Mouse (Mus musculus) liver, embryonic 14.5 days (tissue): Measurements from ENCODE around the gene Palmd. TPM values are rescaled to one million over a fixed set of nuclear protein-coding genes. Genes with fewer than 3 reads are reported as not detected.
A peak's percentile ranks its signal among the peaks of the same experiment; 100 is the strongest.

Source experiments
- ATAC-seq: fragments of 200-750 bp; cut with Nextera tagmentation; 2 replicates; pipeline ENCODE4 v1.8.0; 2017; ENCODE audit warnings: moderate number of reproducible peaks, mild to moderate bottlenecking, moderate library complexity; ENCODE audit not compliant: insufficient read depth
- DNase-seq, 3 experiments: peaks; one replicate each; pipeline ENCODE4 v3.0.0-alpha.2; 2012 to 2013; ENCODE audit warnings: low read depth in 3 of 3, low spot score in 3 of 3
- H3K27ac ChIP-seq: fragments of 300-500 bp; sonication (generic); 2 replicates; pipeline ENCODE4 v1.5.1; 2014; ENCODE audit warnings: moderate library complexity, mild to moderate bottlenecking, control low read depth, inconsistent platforms
- H3K27me3 ChIP-seq: fragments of 300-500 bp; sonication (generic); 2 replicates; pipeline ENCODE4 v1.6.1; 2014; ENCODE audit warnings: mild to moderate bottlenecking, low read length, moderate library complexity; ENCODE audit not compliant: control insufficient read depth, insufficient read depth
- H3K36me3 ChIP-seq: fragments of 300-500 bp; sonication (generic); replicated peaks from 2 replicates; pipeline ENCODE4 v1.6.1; 2014; ENCODE audit warnings: low read depth; ENCODE audit not compliant: control insufficient read depth, insufficient read depth
- H3K4me1 ChIP-seq, 2 experiments: fragments of 200-500 bp in 1 of 2; fragments of 300-500 bp in 1 of 2; sonication (generic) in 1 of 2; replicated peaks; 2 replicates each; pipeline ENCODE4 v1.6.1; 2012 to 2014; ENCODE audit warnings: antibody characterized with exemption in 1 of 2, inconsistent platforms in 1 of 2, low read length in 1 of 2; ENCODE audit not compliant: control insufficient read depth in 2 of 2, insufficient read depth in 2 of 2
- H3K4me2 ChIP-seq: fragments of 300-500 bp; sonication (generic); 2 replicates; pipeline ENCODE4 v1.6.1; 2014; ENCODE audit warnings: low read depth, mild to moderate bottlenecking, control low read depth, moderate library complexity
- H3K4me3 ChIP-seq, 2 experiments: fragments of 200-500 bp in 1 of 2; fragments of 300-500 bp in 1 of 2; sonication (generic) in 1 of 2; 2 replicates each; pipeline ENCODE4 v1.5.1; 2012 to 2014; ENCODE audit warnings: low read depth in 2 of 2, low read length in 2 of 2, mild to moderate bottlenecking in 2 of 2, control low read depth in 1 of 2, inconsistent platforms in 1 of 2, moderate library complexity in 1 of 2; ENCODE audit not compliant: insufficient read depth in 1 of 2
- H3K9ac ChIP-seq: fragments of 300-500 bp; sonication (generic); replicated peaks from 2 replicates; pipeline ENCODE4 v1.6.1; 2014; ENCODE audit warnings: mild to moderate bottlenecking, control low read depth, moderate library complexity
- H3K9me3 ChIP-seq: fragments of 300-500 bp; sonication (generic); 2 replicates; pipeline ENCODE4 v1.6.1; 2016; ENCODE audit warnings: low read length, mixed read lengths; ENCODE audit not compliant: control insufficient read depth
- CTCF ChIP-seq: IDR thresholded peaks from 2 replicates; pipeline ENCODE4 v1.5.1; 2016; ENCODE audit warnings: antibody characterized with exemption, low read depth, control low read depth
- EP300 ChIP-seq: IDR thresholded peaks from 2 replicates; pipeline ENCODE4 v1.6.1; 2016; ENCODE audit warnings: antibody characterized with exemption, low read depth
- WGBS: fragments of 180-500 bp; shearing (Covaris S2); extraction: QIAGEN DNeasy Blood & Tissue Kit; methylation state at CpG from one replicate; pipeline ENCODE4 v1.1.7; 2014; ENCODE audit not compliant: insufficient replicate concordance; 5-methylcytosine and 5-hydroxymethylcytosine counted together
- polyA plus RNA-seq, 2 experiments: library from polyadenylated mRNA; depleted of rRNA in 1 of 2; stranded (reverse) in 1 of 2; unstranded in 1 of 2; fragments of >200 nt; fragmentation: Nextera tagmentation in 1 of 2; extraction: Ambion mirVana in 1 of 2; gene quantifications; 2 replicates each; pipeline versions ENCODE4 v1.2.1 to v1.2.3; 2012 to 2014

The Palmd gene
- polyA plus RNA-seq (2012; rRNA removed) (0.77 and 1.3 TPM in 2 replicates), polyA plus RNA-seq (2014; fragmentation: Nextera tagmentation; extraction: Ambion mirVana) (2.2 and 2.8 TPM in 2 replicates)

- H3K4me2 ChIP-seq, result peak within 1 kb of the TSS; percentile 44
- no peaks in the 10 kb centered on the region for H3K4me1 ChIP-seq
- H3K9ac ChIP-seq, result 0 out of 2 replicates have a peak within 1 kb of the TSS, but pooled peaks have one; percentile 9
- DNase-seq, result no peak
- H3K9me3 ChIP-seq, result no peaks in the 10 kb centered on the region
- H3K4me3 ChIP-seq, result peak within 1 kb of the TSS; percentile 26 to 35
- WGBS, result 21% methylated on average over 17 of the region's 17 CpGs
- no peak within 1 kb of the TSS for H3K27ac ChIP-seq
- 0 out of 2 replicates have a peak, but pooled peaks have one; percentile 47 for ATAC-seq
- no peak for TF ChIP-seq EP300
- TF ChIP-seq CTCF, result no peak
- no peaks in the 10 kb centered on the region for H3K27me3 ChIP-seq
- H3K36me3 ChIP-seq, result no peaks in the 10 kb centered on the region
These were observed at the start of gene Palmd for GRCm38 (mm10) chr3:116968540-116968997. Palmd (minus strand) TSS chr3:116968987.

GRCm38 (mm10) chr3:117010182-117010581 is 41.4 kb upstream of the Palmd start:
- DNase-seq (no peak), ATAC-seq (no peak)
- H3K9ac ChIP-seq, result no peak overlapping the region
- H3K4me1 ChIP-seq, result no peaks in the 10 kb centered on the region
- H3K27me3 ChIP-seq, result no peaks in the 10 kb centered on the region
- H3K4me2 ChIP-seq, result no peak overlapping the region
- H3K27ac ChIP-seq, result no peak overlapping the region
- no peak overlapping the region for H3K4me3 ChIP-seq
- no peaks in the 10 kb centered on the region for H3K36me3 ChIP-seq
- no peak for TF ChIP-seq CTCF
- TF ChIP-seq EP300, result no peak
- no peaks in the 10 kb centered on the region for H3K9me3 ChIP-seq
- WGBS, result 66% methylated on average over 6 of the region's 6 CpGs

- no peak for ATAC-seq
- no peak overlapping the region for H3K9ac ChIP-seq
- H3K36me3 ChIP-seq, result no peaks in the 10 kb centered on the region
- 74% methylated on average over 6 of the region's 6 CpGs for WGBS
- no peaks in the 10 kb centered on the region for H3K9me3 ChIP-seq
- no peak for TF ChIP-seq CTCF
- TF ChIP-seq EP300, result no peak
- no peak overlapping the region for H3K27ac ChIP-seq
- no peak for DNase-seq
- H3K27me3 ChIP-seq, result no peaks in the 10 kb centered on the region
- H3K4me3 ChIP-seq, result no peak overlapping the region
- H3K4me2 ChIP-seq, result no peak overlapping the region
- H3K4me1 ChIP-seq, result no peaks in the 10 kb centered on the region
These were observed 38.6 kb upstream of the Palmd start for GRCm38 (mm10) chr3:117007340-117007739.

GRCm38 (mm10) chr3:117006636-117007035 is 37.8 kb upstream of the Palmd start:
- no peak overlapping the region for H3K27ac ChIP-seq
- DNase-seq (no peak), ATAC-seq (no peak)
- no peak overlapping the region for H3K9ac ChIP-seq
- no peak overlapping the region for H3K4me2 ChIP-seq
- no peak for TF ChIP-seq EP300
- TF ChIP-seq CTCF, result no peak
- no peaks in the 10 kb centered on the region for H3K9me3 ChIP-seq
- H3K4me3 ChIP-seq, result no peak overlapping the region
- H3K4me1 ChIP-seq, result no peaks in the 10 kb centered on the region
- no peaks in the 10 kb centered on the region for H3K36me3 ChIP-seq
- H3K27me3 ChIP-seq, result no peaks in the 10 kb centered on the region
- 58% methylated on average over 3 of the region's 3 CpGs for WGBS

GRCm38 (mm10) chr3:117003379-117003778 is 34.6 kb upstream of the Palmd start:
- Histone ChIP-seq H3K36me3 (no peaks in the 10 kb centered on the region), H3K4me3 (no peak overlapping the region), H3K9ac (no peak overlapping the region), H3K9me3 (no peaks in the 10 kb centered on the region), H3K4me1 (no peaks in the 10 kb centered on the region), H3K27ac (no peak overlapping the region), H3K4me2 (no peak overlapping the region), H3K27me3 (no peaks in the 10 kb centered on the region)
- 56% methylated on average over 6 of the region's 6 CpGs for WGBS
- DNase-seq, result no peak
- no peak for ATAC-seq
- TF ChIP-seq CTCF (no peak), EP300 (no peak)
